Comparison of ENCODE assay signal across 8 mouse cellular contexts in genomic region chr7:45125144-45125600, GRCm38 (mm10). TPM values are rescaled to one million over a fixed set of nuclear protein-coding genes. Genes with fewer than 3 reads are reported as not detected.
DNase-seq lines count a peak whose midpoint lies in the region; ATAC-seq and TF ChIP-seq lines count a peak whose summit lies in the region.

No protein-coding gene starts in this region.

- TF ChIP-seq CTCF in lung, postnatal 0 days (IDR thresholded peaks at IDR 0.05): peak; percentile 40; the same call in 1 of the 2 replicates

- no peak overlapping the region for H3K27ac ChIP-seq in lung, postnatal 0 days (ENCODE audit: low read length)
- peak overlapping the region; percentile 92 for H3K27ac ChIP-seq in embryonic facial prominence, embryonic 13.5 days
- H3K27ac ChIP-seq in limb, embryonic 13.5 days: peak overlapping the region; percentile 92; the same call in 1 of the 2 replicates

- DNase-seq in lung, postnatal 0 days (ENCODE audit: low spot score): no peak
- no peak for DNase-seq in lung, adult 18-20 months
- peak; percentile 45 for DNase-seq in retina, postnatal 1 day
- DNase-seq in adrenal gland, postnatal 10 days: no peak
- no peak for DNase-seq in urinary bladder, postnatal 10 days (ENCODE audit: low spot score)
- no peak for DNase-seq in testis, postnatal 14 days (ENCODE audit: low spot score)

- peaks cover 21% of the 10 kb centered on the region; the same call in 1 of the 2 replicates for H3K36me3 ChIP-seq in lung, postnatal 0 days (ENCODE audit: insufficient read depth, low read length)
- peaks cover 58% of the 10 kb centered on the region for H3K36me3 ChIP-seq in embryonic facial prominence, embryonic 13.5 days
- H3K36me3 ChIP-seq in limb, embryonic 13.5 days: peaks cover 60% of the 10 kb centered on the region

- no peak for ATAC-seq in lung, postnatal 0 days
- ATAC-seq in embryonic facial prominence, embryonic 13.5 days (ENCODE audit: insufficient number of reproducible peaks, insufficient read depth, low FRiP score, low TSS enrichment, low read depth): no peak
- no peak for ATAC-seq in limb, embryonic 13.5 days (ENCODE audit: low FRiP score, low read depth)

- no peak overlapping the region for H3K4me2 ChIP-seq in lung, postnatal 0 days (replicated peaks; ENCODE audit: low read depth, low read length)
- peak overlapping the region; percentile 89 for H3K4me2 ChIP-seq in embryonic facial prominence, embryonic 13.5 days
- peak overlapping the region; percentile 94 for H3K4me2 ChIP-seq in limb, embryonic 13.5 days (replicated peaks)

- WGBS in lung, postnatal 0 days: 21% methylated on average over 7 of the region's 7 CpGs
- WGBS in embryonic facial prominence, embryonic 13.5 days: 25% methylated on average over 7 of the region's 7 CpGs
- WGBS in limb, embryonic 13.5 days: 12% methylated on average over 7 of the region's 7 CpGs

- H3K4me3 ChIP-seq in lung, postnatal 0 days (ENCODE audit: low read depth, low read length): no peak overlapping the region
- peak overlapping the region; percentile 96 for H3K4me3 ChIP-seq in embryonic facial prominence, embryonic 13.5 days
- H3K4me3 ChIP-seq in limb, embryonic 13.5 days: peak overlapping the region; percentile 98; the same call in 1 of the 2 replicates

- H3K27me3 ChIP-seq in lung, postnatal 0 days (replicated peaks; ENCODE audit: insufficient read depth, low read length): no peaks in the 10 kb centered on the region
- no peaks in the 10 kb centered on the region for H3K27me3 ChIP-seq in embryonic facial prominence, embryonic 13.5 days
- no peaks in the 10 kb centered on the region for H3K27me3 ChIP-seq in limb, embryonic 13.5 days

- peaks cover 12% of the 10 kb centered on the region; the same call in 1 of the 2 replicates for H3K4me1 ChIP-seq in lung, postnatal 0 days (ENCODE audit: insufficient read depth, low read depth, low read length)
- peaks cover 61% of the 10 kb centered on the region for H3K4me1 ChIP-seq in embryonic facial prominence, embryonic 13.5 days
- peaks cover 62% of the 10 kb centered on the region for H3K4me1 ChIP-seq in limb, embryonic 13.5 days

- H3K9me3 ChIP-seq in lung, postnatal 0 days (ENCODE audit: low read length): no peaks in the 10 kb centered on the region
- H3K9me3 ChIP-seq in embryonic facial prominence, embryonic 13.5 days: no peaks in the 10 kb centered on the region
- H3K9me3 ChIP-seq in limb, embryonic 13.5 days: no peaks in the 10 kb centered on the region

- TF ChIP-seq EP300 in lung, postnatal 0 days (IDR thresholded peaks at IDR 0.05): no peak

- no peak overlapping the region for H3K9ac ChIP-seq in lung, postnatal 0 days (replicated peaks; ENCODE audit: low read depth)
- peak overlapping the region; percentile 99 for H3K9ac ChIP-seq in embryonic facial prominence, embryonic 13.5 days
- peak overlapping the region; percentile 39; the same call in 1 of the 2 replicates for H3K9ac ChIP-seq in limb, embryonic 13.5 days

RNA-seq across cellular contexts. Expression of gene Rps11, which starts 0.9 kb away (rescaled TPM):
- polyA plus RNA-seq in lung, postnatal 0 days (2015; fragmentation: Nextera tagmentation; extraction: Ambion mirVana): 972 and 1,016 TPM in 2 replicates
- 1,651 and 1,760 TPM in 2 replicates for polyA plus RNA-seq in embryonic facial prominence, embryonic 13.5 days (2015; fragmentation: Nextera tagmentation; extraction: Ambion mirVana)
- 1,512 and 1,535 TPM in 2 replicates for polyA plus RNA-seq in limb, embryonic 13.5 days (2015; fragmentation: Nextera tagmentation; extraction: Ambion mirVana)
- total RNA-seq in adrenal gland, postnatal 10 days (2021): 1,000 to 10,000 TPM; 1,283 to 1,295 TPM

RNA-seq across cellular contexts. Expression of gene Rpl13a, which starts 3.4 kb away (rescaled TPM):
- polyA plus RNA-seq in lung, postnatal 0 days (2015; fragmentation: Nextera tagmentation; extraction: Ambion mirVana): 1,107 and 1,148 TPM in 2 replicates
- 1,453 and 1,588 TPM in 2 replicates for polyA plus RNA-seq in embryonic facial prominence, embryonic 13.5 days (2015; fragmentation: Nextera tagmentation; extraction: Ambion mirVana)
- 1,305 and 1,326 TPM in 2 replicates for polyA plus RNA-seq in limb, embryonic 13.5 days (2015; fragmentation: Nextera tagmentation; extraction: Ambion mirVana)
- total RNA-seq in adrenal gland, postnatal 10 days (2021): 1,000 to 10,000 TPM; 1,643 to 1,697 TPM

RNA-seq across cellular contexts. Expression of gene Gm45713, which starts 10.9 kb away (rescaled TPM):
- 0.62 and 0.96 TPM in 2 replicates for polyA plus RNA-seq in lung, postnatal 0 days (2015; fragmentation: Nextera tagmentation; extraction: Ambion mirVana)
- 0.20 TPM in 1 of 2 replicates, not detected in the other for polyA plus RNA-seq in embryonic facial prominence, embryonic 13.5 days (2015; fragmentation: Nextera tagmentation; extraction: Ambion mirVana)
- polyA plus RNA-seq in limb, embryonic 13.5 days (2015; fragmentation: Nextera tagmentation; extraction: Ambion mirVana): 0.60 and 0.75 TPM in 2 replicates
- not detected for total RNA-seq in adrenal gland, postnatal 10 days (2021)

RNA-seq across cellular contexts. Expression of gene Flt3l, which starts 11.1 kb away (rescaled TPM):
- 5.1 and 6.1 TPM in 2 replicates for polyA plus RNA-seq in lung, postnatal 0 days (2015; fragmentation: Nextera tagmentation; extraction: Ambion mirVana)
- polyA plus RNA-seq in embryonic facial prominence, embryonic 13.5 days (2015; fragmentation: Nextera tagmentation; extraction: Ambion mirVana): 1.3 and 1.7 TPM in 2 replicates
- polyA plus RNA-seq in limb, embryonic 13.5 days (2015; fragmentation: Nextera tagmentation; extraction: Ambion mirVana): 1.0 and 1.2 TPM in 2 replicates
- 10 to 100 TPM in 1 of 2 experiments, 1 to 10 TPM in 1; 9.7 to 18.1 TPM for total RNA-seq in adrenal gland, postnatal 10 days (2021)

RNA-seq across cellular contexts. Expression of gene Fcgrt, which starts 21.5 kb away (rescaled TPM):
- 138 and 143 TPM in 2 replicates for polyA plus RNA-seq in lung, postnatal 0 days (2015; fragmentation: Nextera tagmentation; extraction: Ambion mirVana)
- 61.6 and 65.1 TPM in 2 replicates for polyA plus RNA-seq in embryonic facial prominence, embryonic 13.5 days (2015; fragmentation: Nextera tagmentation; extraction: Ambion mirVana)
- 44.0 and 45.4 TPM in 2 replicates for polyA plus RNA-seq in limb, embryonic 13.5 days (2015; fragmentation: Nextera tagmentation; extraction: Ambion mirVana)
- total RNA-seq in adrenal gland, postnatal 10 days (2021): 100 to 1,000 TPM; 169 to 185 TPM
